Mouse (Mus musculus) spleen, adult 2 months (tissue): Measurements from ENCODE around the gene Tagln3. TPM values are rescaled to one million over a fixed set of nuclear protein-coding genes. Genes with fewer than 3 reads are reported as not detected.

ENCODE experiments used
- DNase-seq, 2 experiments: peaks; one replicate each; pipeline versions ENCODE4 v3.0.0 to v3.0.0-alpha.2; 2012 to 2021; ENCODE audit warnings: low spot score in 2 of 2, low read depth in 1 of 2
- H3K27ac ChIP-seq: fragments of 200-500 bp; 2 replicates; pipeline ENCODE4 v1.5.1; 2012; ENCODE audit warnings: low read length, inconsistent platforms; ENCODE audit not compliant: insufficient read depth
- H3K27me3 ChIP-seq: fragments of 200-500 bp; 2 replicates; pipeline ENCODE4 v1.6.1; 2012; ENCODE audit warnings: mild to moderate bottlenecking, moderate library complexity, low read length, inconsistent platforms; ENCODE audit not compliant: control insufficient read depth, insufficient read depth
- H3K36me3 ChIP-seq: fragments of 200-500 bp; 2 replicates; pipeline ENCODE4 v1.6.1; 2012; ENCODE audit warnings: mild to moderate bottlenecking, low read length, inconsistent platforms; ENCODE audit not compliant: control insufficient read depth, insufficient read depth
- H3K4me1 ChIP-seq: fragments of 200-500 bp; 2 replicates; pipeline ENCODE4 v1.6.1; 2011; ENCODE audit warnings: inconsistent platforms; ENCODE audit not compliant: control insufficient read depth, insufficient read depth, insufficient read length
- H3K4me3 ChIP-seq: fragments of 200-500 bp; 2 replicates; pipeline ENCODE4 v1.5.1; 2011; ENCODE audit warnings: mild to moderate bottlenecking, inconsistent platforms; ENCODE audit not compliant: insufficient read depth, insufficient read length; ENCODE audit errors: extremely low read depth
- CTCF ChIP-seq: fragments of 200-500 bp; IDR thresholded peaks from 2 replicates; pipeline ENCODE4 v1.5.1; 2011; ENCODE audit warnings: mild to moderate bottlenecking, inconsistent platforms; ENCODE audit not compliant: insufficient read depth, insufficient read length, insufficient replicate concordance; ENCODE audit errors: extremely low read depth
- POLR2A ChIP-seq: fragments of 200-500 bp; IDR thresholded peaks from 2 replicates; pipeline ENCODE4 v1.6.1; 2011; ENCODE audit warnings: low read depth, low read length, inconsistent platforms
- WGBS: fragments of 180-500 bp; shearing (Covaris S2); methylation state at CpG from one replicate; pipeline ENCODE4 v1.1.7; 2018; 5-methylcytosine and 5-hydroxymethylcytosine counted together
- polyA plus RNA-seq: library from polyadenylated mRNA; depleted of rRNA; stranded (reverse); fragments of >200 nt; gene quantifications from 2 replicates; pipeline ENCODE4 v1.2.3, GENCODE M21; 2012

The Tagln3 gene
- polyA plus RNA-seq, 1 experiment: 0.34 TPM

- TF ChIP-seq POLR2A (no peak), CTCF (no peak)
- Histone ChIP-seq H3K36me3 (no peaks in the 10 kb centered on the region), H3K4me3 (no peak overlapping the region), H3K27ac (no peak overlapping the region), H3K27me3 (no peaks in the 10 kb centered on the region), H3K4me1 (no peaks in the 10 kb centered on the region)
- DNase-seq: no peak
- 91% methylated on average over 13 of the region's 13 CpGs for WGBS
Measured at GRCm38 (mm10) chr16:45762859-45763505, 38.6 kb upstream of the Tagln3 start.

GRCm38 (mm10) chr16:45761425-45761824, 37.0 kb upstream of the Tagln3 start:
- Histone ChIP-seq H3K4me1 (no peaks in the 10 kb centered on the region), H3K27ac (no peak overlapping the region), H3K36me3 (no peaks in the 10 kb centered on the region), H3K4me3 (no peak overlapping the region), H3K27me3 (no peaks in the 10 kb centered on the region)
- no peak for DNase-seq
- WGBS: 73% methylated on average over 1 of the region's 1 CpGs
- TF ChIP-seq POLR2A (no peak), CTCF (no peak)

GRCm38 (mm10) chr16:45758726-45759269, 34.4 kb upstream of the Tagln3 start:
- TF ChIP-seq POLR2A (no peak), CTCF (no peak)
- Histone ChIP-seq H3K27ac (no peak overlapping the region), H3K4me3 (no peak overlapping the region), H3K27me3 (no peaks in the 10 kb centered on the region), H3K4me1 (no peaks in the 10 kb centered on the region), H3K36me3 (no peaks in the 10 kb centered on the region)
- DNase-seq: no peak
- WGBS: 72% methylated on average over 9 of the region's 9 CpGs

- peak overlapping the region; percentile 54 for H3K27ac ChIP-seq
- no peak for TF ChIP-seq POLR2A
- TF ChIP-seq CTCF: no peak
- 54% methylated on average over 12 of the region's 12 CpGs for WGBS
- no peak overlapping the region for H3K4me3 ChIP-seq
- no peaks in the 10 kb centered on the region for H3K27me3 ChIP-seq
- no peaks in the 10 kb centered on the region for H3K4me1 ChIP-seq
- H3K36me3 ChIP-seq: no peaks in the 10 kb centered on the region
- DNase-seq: no peak
Measured at GRCm38 (mm10) chr16:45757421-45758078, 33.1 kb upstream of the Tagln3 start.

- peak in 1 of 2 experiments; percentile 21 for DNase-seq
- Histone ChIP-seq H3K27ac (no peak overlapping the region), H3K36me3 (no peaks in the 10 kb centered on the region), H3K4me3 (no peak overlapping the region), H3K27me3 (no peaks in the 10 kb centered on the region), H3K4me1 (no peaks in the 10 kb centered on the region)
- 16% methylated on average over 9 of the region's 9 CpGs for WGBS
- TF ChIP-seq CTCF (no peak), POLR2A (no peak)
Measured at GRCm38 (mm10) chr16:45756855-45757254, 32.4 kb upstream of the Tagln3 start.

GRCm38 (mm10) chr16:45743591-45744144, 19.3 kb upstream of the Tagln3 start:
- Histone ChIP-seq H3K4me1 (peaks cover 2% of the 10 kb centered on the region; the same call in 1 of the 2 replicates), H3K27me3 (no peaks in the 10 kb centered on the region), H3K36me3 (no peaks in the 10 kb centered on the region), H3K4me3 (no peak overlapping the region), H3K27ac (no peak overlapping the region)
- DNase-seq: no peak
- WGBS: 81% methylated on average over 4 of the region's 4 CpGs
- TF ChIP-seq POLR2A: no peak
- no peak for TF ChIP-seq CTCF
